Mouse (Mus musculus) kidney, embryonic 16.5 days (tissue): ENCODE measurements around the gene Hapln3. TPM values are rescaled to one million over a fixed set of nuclear protein-coding genes. Genes with fewer than 3 reads are reported as not detected.

ENCODE experiments used
- ATAC-seq: fragments of 200-750 bp; cut with Nextera tagmentation; 2 replicates; pipeline ENCODE4 v1.8.0; 2017; ENCODE audit warnings: moderate TSS enrichment; ENCODE audit not compliant: low FRiP score, low TSS enrichment
- H3K27ac ChIP-seq: fragments of 300-500 bp; sonication (generic); 2 replicates; pipeline ENCODE4 v1.5.1; 2014; ENCODE audit warnings: low read length
- H3K27me3 ChIP-seq: fragments of 300-500 bp; sonication (generic); 2 replicates; pipeline ENCODE4 v1.6.1; 2014; ENCODE audit warnings: low read length, control low read depth, mixed read lengths; ENCODE audit not compliant: insufficient read depth
- H3K36me3 ChIP-seq: fragments of 300-500 bp; sonication (generic); 2 replicates; pipeline ENCODE4 v1.6.1; 2014; ENCODE audit warnings: low read length, control low read depth, mixed read lengths; ENCODE audit not compliant: insufficient read depth
- H3K4me1 ChIP-seq: fragments of 300-500 bp; sonication (generic); 2 replicates; pipeline ENCODE4 v1.6.1; 2014; ENCODE audit warnings: low read length, control low read depth, mixed read lengths; ENCODE audit not compliant: insufficient read depth
- H3K4me2 ChIP-seq: fragments of 300-500 bp; sonication (generic); replicated peaks from 2 replicates; pipeline ENCODE4 v1.6.1; 2014; ENCODE audit warnings: low read depth, low read length
- H3K4me3 ChIP-seq: fragments of 300-500 bp; sonication (generic); 2 replicates; pipeline ENCODE4 v1.5.1; 2014; ENCODE audit warnings: mild to moderate bottlenecking, low read length
- H3K9ac ChIP-seq: fragments of 300-500 bp; sonication (generic); replicated peaks from 2 replicates; pipeline ENCODE4 v1.6.1; 2014; ENCODE audit warnings: low read length
- H3K9me3 ChIP-seq: fragments of 300-500 bp; sonication (generic); 2 replicates; pipeline ENCODE4 v1.6.1; 2016; ENCODE audit warnings: low read length, control low read depth
- WGBS: fragments of 180-500 bp; shearing (Covaris S2); extraction: QIAGEN DNeasy Blood & Tissue Kit; methylation state at CpG from one replicate; pipeline ENCODE4 v1.1.7; 2014; 5-methylcytosine and 5-hydroxymethylcytosine counted together
- polyA plus RNA-seq: library from polyadenylated mRNA; unstranded; fragments of >200 nt; fragmentation: Nextera tagmentation; extraction: Ambion mirVana; gene quantifications from 2 replicates; pipeline ENCODE4 v1.2.1, GENCODE M21; 2015

Gene Hapln3
- polyA plus RNA-seq, 1 experiment from 2014 or later, result 4.4 TPM

GRCm38 (mm10) chr7:79140897-79141296 is 10.1 kb upstream of the Hapln3 start:
- H3K4me2 ChIP-seq, result no peak overlapping the region
- H3K27ac ChIP-seq, result no peak overlapping the region
- no peak overlapping the region for H3K9ac ChIP-seq
- no peaks in the 10 kb centered on the region for H3K27me3 ChIP-seq
- 42% methylated on average over 8 of the region's 8 CpGs for whole genome bisulfite sequencing
- no peaks in the 10 kb centered on the region for H3K9me3 ChIP-seq
- ATAC-seq, result no peak
- H3K4me1 ChIP-seq, result no peaks in the 10 kb centered on the region
- no peak overlapping the region for H3K4me3 ChIP-seq
- peaks cover 34% of the 10 kb centered on the region for H3K36me3 ChIP-seq

- Histone ChIP-seq H3K36me3 (peaks cover 43% of the 10 kb centered on the region), H3K4me3 (no peak overlapping the region), H3K4me2 (no peak overlapping the region), H3K27me3 (no peaks in the 10 kb centered on the region), H3K27ac (no peak overlapping the region), H3K9me3 (no peaks in the 10 kb centered on the region), H3K9ac (no peak overlapping the region), H3K4me1 (no peaks in the 10 kb centered on the region)
- ATAC-seq, result no peak
- WGBS, result 60% methylated on average over 4 of the region's 4 CpGs
These were observed 9.2 kb upstream of the Hapln3 start for GRCm38 (mm10) chr7:79139891-79140591.

- Histone ChIP-seq H3K27me3 (no peaks in the 10 kb centered on the region), H3K36me3 (peaks cover 47% of the 10 kb centered on the region), H3K4me2 (no peak overlapping the region), H3K9ac (no peak overlapping the region), H3K4me3 (no peak overlapping the region), H3K9me3 (no peaks in the 10 kb centered on the region), H3K27ac (no peak overlapping the region), H3K4me1 (no peaks in the 10 kb centered on the region)
- WGBS, result 58% methylated on average over 6 of the region's 6 CpGs
- ATAC-seq, result no peak
These were observed 8.6 kb upstream of the Hapln3 start for GRCm38 (mm10) chr7:79139328-79139824.

- H3K27me3 ChIP-seq, result 0 out of 2 replicates have a peak, but pooled peaks cover 2% of the 10 kb centered on the region
- no peak overlapping the region for H3K27ac ChIP-seq
- peaks cover 35% of the 10 kb centered on the region for H3K4me1 ChIP-seq
- no peak overlapping the region for H3K4me2 ChIP-seq
- no peak for ATAC-seq
- peaks cover 37% of the 10 kb centered on the region for H3K36me3 ChIP-seq
- H3K9ac ChIP-seq, result no peak overlapping the region
- no peak overlapping the region for H3K4me3 ChIP-seq
- 29% methylated on average over 6 of the region's 6 CpGs for WGBS
- no peaks in the 10 kb centered on the region for H3K9me3 ChIP-seq
These were observed 2.6 kb upstream of the Hapln3 start for GRCm38 (mm10) chr7:79133391-79133790.

GRCm38 (mm10) chr7:79130385-79130784 is 433 bp downstream of the Hapln3 start:
- ATAC-seq, result peak; percentile 33
- 11% methylated on average over 13 of the region's 13 CpGs for WGBS
- Histone ChIP-seq H3K27ac (no peak overlapping the region), H3K9me3 (no peaks in the 10 kb centered on the region), H3K9ac (peak overlapping the region; percentile 51), H3K36me3 (peaks cover 16% of the 10 kb centered on the region), H3K4me2 (peak overlapping the region; percentile 60), H3K4me1 (peaks cover 35% of the 10 kb centered on the region), H3K4me3 (peak overlapping the region; percentile 39), H3K27me3 (0 out of 2 replicates have a peak, but pooled peaks cover 2% of the 10 kb centered on the region)

- Histone ChIP-seq H3K4me2 (peak overlapping the region; percentile 60), H3K4me3 (peak overlapping the region; percentile 39), H3K4me1 (peaks cover 35% of the 10 kb centered on the region), H3K9me3 (no peaks in the 10 kb centered on the region), H3K36me3 (peaks cover 11% of the 10 kb centered on the region), H3K9ac (no peak overlapping the region), H3K27ac (no peak overlapping the region), H3K27me3 (0 out of 2 replicates have a peak, but pooled peaks cover 2% of the 10 kb centered on the region)
- no peak; the same call in 1 of the 2 replicates for ATAC-seq
- 12% methylated on average over 8 of the region's 8 CpGs for WGBS
These were observed 935 bp downstream of the Hapln3 start for GRCm38 (mm10) chr7:79129883-79130282.

GRCm38 (mm10) chr7:79123465-79123864 is 7.4 kb downstream of the Hapln3 start:
- H3K27ac ChIP-seq, result no peak overlapping the region
- H3K4me2 ChIP-seq, result no peak overlapping the region
- WGBS, result 82% methylated on average over 5 of the region's 5 CpGs
- H3K4me1 ChIP-seq, result no peaks in the 10 kb centered on the region
- H3K9me3 ChIP-seq, result no peaks in the 10 kb centered on the region
- no peaks in the 10 kb centered on the region for H3K36me3 ChIP-seq
- no peaks in the 10 kb centered on the region for H3K27me3 ChIP-seq
- ATAC-seq, result no peak
- H3K4me3 ChIP-seq, result no peak overlapping the region
- H3K9ac ChIP-seq, result no peak overlapping the region

GRCm38 (mm10) chr7:79113848-79114247 is 17.0 kb downstream of the Hapln3 start:
- Histone ChIP-seq H3K4me1 (no peaks in the 10 kb centered on the region), H3K36me3 (0 out of 2 replicates have a peak, but pooled peaks cover 3% of the 10 kb centered on the region), H3K9me3 (0 out of 2 replicates have a peak, but pooled peaks cover 2% of the 10 kb centered on the region), H3K4me3 (no peak overlapping the region), H3K27ac (no peak overlapping the region), H3K4me2 (no peak overlapping the region), H3K27me3 (no peaks in the 10 kb centered on the region), H3K9ac (no peak overlapping the region)
- ATAC-seq, result peak; percentile 63; the same call in 1 of the 2 replicates
- 43% methylated on average over 4 of the region's 4 CpGs for WGBS

GRCm38 (mm10) chr7:79096492-79096891 is 34.3 kb downstream of the Hapln3 start:
- 74% methylated on average over 5 of the region's 5 CpGs for WGBS

GRCm38 (mm10) chr7:79089111-79089510 is 41.7 kb downstream of the Hapln3 start:
- no peak overlapping the region for H3K4me3 ChIP-seq
- WGBS, result 68% methylated on average over 4 of the region's 4 CpGs
- no peaks in the 10 kb centered on the region for H3K4me1 ChIP-seq
- no peak overlapping the region for H3K9ac ChIP-seq
- no peak overlapping the region for H3K27ac ChIP-seq
- H3K9me3 ChIP-seq, result no peaks in the 10 kb centered on the region
- no peaks in the 10 kb centered on the region for H3K36me3 ChIP-seq
- no peak for ATAC-seq
- H3K4me2 ChIP-seq, result no peak overlapping the region
- H3K27me3 ChIP-seq, result no peaks in the 10 kb centered on the region

More at GRCm38 (mm10) chr7:79096492-79096891, 34.3 kb downstream of the Hapln3 start:
- Histone ChIP-seq H3K4me1 (no peaks in the 10 kb centered on the region), H3K9me3 (no peaks in the 10 kb centered on the region), H3K27ac (no peak overlapping the region), H3K4me2 (no peak overlapping the region), H3K27me3 (no peaks in the 10 kb centered on the region), H3K4me3 (no peak overlapping the region), H3K36me3 (no peaks in the 10 kb centered on the region), H3K9ac (no peak overlapping the region)
- no peak for ATAC-seq
